Mouse (Mus musculus) CD4-positive, CD25-positive, alpha-beta regulatory T cell, adult 2 months (primary cell): Measurements from ENCODE around the gene Tsr3.

Experiments used
- DNase-seq: peaks from one replicate; pipeline ENCODE4 v3.0.0-alpha.2; 2012; ENCODE audit warnings: low read depth, low spot score

The Tsr3 gene

GRCm38 (mm10) chr17:25290411-25290810, 50.4 kb downstream of the Tsr3 start:
- DNase-seq = no peak
